Mouse (Mus musculus): ENCODE measurements at regions not wholly inside any gene's neighbourhood (a gene's known extent, or its start where the extent isn't known, plus 50 kb on each side); places are given as distances from the start of the nearest gene placed in this dataset.

DNA sequence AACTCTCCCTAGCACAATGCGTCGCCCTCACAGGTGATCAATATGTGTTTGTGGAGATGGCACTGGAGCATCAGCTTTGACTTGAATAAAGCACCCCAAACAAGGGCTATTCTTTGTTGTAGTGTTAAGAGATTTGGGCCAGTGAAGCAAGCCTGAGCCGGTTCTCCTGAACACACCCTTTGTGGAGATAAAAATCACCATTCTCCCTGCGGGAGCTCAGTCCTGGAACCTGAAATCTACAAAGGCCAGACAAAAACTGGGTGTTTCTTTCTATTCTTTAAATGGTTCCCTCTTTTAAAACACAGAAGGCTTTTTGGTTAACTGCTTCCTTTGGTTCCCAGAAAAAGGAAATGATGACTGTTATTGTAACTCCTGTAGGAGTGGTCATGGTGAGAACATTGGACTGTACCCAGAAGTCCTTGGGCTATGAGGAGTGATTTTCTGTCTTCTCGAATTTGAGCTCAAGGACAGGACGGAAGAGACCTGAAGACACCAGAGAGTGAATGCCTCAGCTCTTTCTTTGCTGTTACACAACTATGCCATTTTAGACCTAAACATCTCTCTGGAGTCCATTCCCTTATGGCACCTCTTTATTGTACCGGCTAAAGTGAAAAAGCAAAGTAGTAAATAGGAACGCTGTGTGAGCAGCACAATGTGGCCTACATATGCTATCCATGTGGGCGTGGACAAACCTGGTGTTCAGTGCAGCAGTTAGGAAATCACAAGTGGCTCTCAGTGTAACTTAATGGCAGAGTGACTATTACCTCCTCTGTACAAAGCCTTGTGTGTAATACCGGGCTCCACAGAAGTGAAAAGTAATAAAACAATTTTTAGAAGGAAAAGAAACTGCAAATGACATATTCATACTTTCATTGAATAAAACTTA is 149.9 kb upstream of the Veph1 start:
- ATAC-seq (ENCODE audit: poor library complexity, severe bottlenecking) = peak; percentile 45

DNA sequence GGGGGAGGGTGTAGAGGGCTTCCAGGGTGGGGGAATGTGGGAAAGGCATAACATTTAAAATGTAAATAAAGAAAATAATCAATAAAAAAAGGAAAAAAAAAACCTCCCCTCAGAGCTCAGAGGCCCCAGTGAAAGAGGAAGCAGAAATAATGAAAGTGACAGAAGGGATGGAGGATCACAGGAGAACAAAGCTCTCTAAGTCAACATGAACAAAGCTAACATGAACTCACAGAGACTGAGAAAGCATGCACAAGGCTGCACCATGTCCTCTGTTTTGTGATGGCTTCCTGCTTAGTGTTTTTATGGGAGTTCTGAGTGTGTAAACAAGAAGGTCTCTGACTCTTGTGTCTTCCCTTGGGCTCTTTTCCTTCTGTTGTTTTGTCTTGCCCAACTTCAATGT is 136.6 kb upstream of the Veph1 start:
- no peak for ATAC-seq (ENCODE audit: poor library complexity, severe bottlenecking)

GRCm38 (mm10) chr3:66430187-66430586 is 133.6 kb upstream of the Veph1 start:
- no peak for ATAC-seq (ENCODE audit: poor library complexity, severe bottlenecking)

GRCm38 (mm10) chr3:66422445-66423037 is 125.9 kb upstream of the Veph1 start:
- no peak for ATAC-seq (ENCODE audit: poor library complexity, severe bottlenecking)

GRCm38 (mm10) chr3:66410706-66411277 is 114.2 kb upstream of the Veph1 start:
- ATAC-seq (ENCODE audit: poor library complexity, severe bottlenecking) = peak; percentile 35; the same call in 1 of the 2 replicates

- no peak for ATAC-seq (ENCODE audit: poor library complexity, severe bottlenecking)
Observed at GRCm38 (mm10) chr3:66408791-66409190, 112.2 kb upstream of the Veph1 start.

DNA sequence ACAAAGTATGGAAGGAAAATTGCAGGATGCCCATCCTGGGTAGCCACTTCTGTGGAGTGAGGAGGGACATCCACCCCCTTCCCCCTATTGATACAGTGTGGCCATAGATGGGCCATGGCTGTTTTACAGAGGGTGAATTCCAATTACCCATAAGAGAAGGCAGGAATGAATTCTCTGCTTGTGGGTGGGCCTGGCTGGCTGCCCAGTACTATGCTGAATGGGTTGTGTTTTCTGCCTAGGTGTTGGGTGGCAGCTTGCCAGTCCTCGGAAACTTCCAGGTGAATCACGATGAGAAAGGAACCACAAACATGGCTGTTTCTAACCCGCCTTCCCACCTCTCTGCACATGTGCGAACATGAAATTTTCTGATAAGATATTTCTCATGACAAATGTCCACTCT is 109.0 kb upstream of the Veph1 start:
- ATAC-seq (ENCODE audit: poor library complexity, severe bottlenecking) = no peak

DNA sequence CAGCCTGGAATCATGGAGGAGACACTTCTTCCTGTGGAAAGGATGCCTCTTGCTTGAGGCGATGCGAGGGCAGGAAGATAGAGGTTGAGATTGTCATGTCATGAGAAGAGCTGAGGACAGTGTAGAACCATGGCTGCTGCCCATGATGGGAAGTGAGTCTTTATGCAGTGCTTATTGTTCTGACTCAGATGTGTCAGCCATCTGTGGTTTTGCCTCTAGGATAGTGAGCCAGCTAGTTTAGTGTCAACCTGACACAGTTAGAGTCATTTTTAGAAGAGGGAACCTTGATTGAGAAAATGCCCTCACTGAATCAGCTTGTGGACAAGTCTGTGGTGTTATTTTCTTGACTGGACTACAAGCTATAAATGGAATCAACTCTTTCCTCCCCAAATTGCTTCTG is 107.1 kb upstream of the Veph1 start:
- no peak for ATAC-seq (ENCODE audit: poor library complexity, severe bottlenecking)

DNA sequence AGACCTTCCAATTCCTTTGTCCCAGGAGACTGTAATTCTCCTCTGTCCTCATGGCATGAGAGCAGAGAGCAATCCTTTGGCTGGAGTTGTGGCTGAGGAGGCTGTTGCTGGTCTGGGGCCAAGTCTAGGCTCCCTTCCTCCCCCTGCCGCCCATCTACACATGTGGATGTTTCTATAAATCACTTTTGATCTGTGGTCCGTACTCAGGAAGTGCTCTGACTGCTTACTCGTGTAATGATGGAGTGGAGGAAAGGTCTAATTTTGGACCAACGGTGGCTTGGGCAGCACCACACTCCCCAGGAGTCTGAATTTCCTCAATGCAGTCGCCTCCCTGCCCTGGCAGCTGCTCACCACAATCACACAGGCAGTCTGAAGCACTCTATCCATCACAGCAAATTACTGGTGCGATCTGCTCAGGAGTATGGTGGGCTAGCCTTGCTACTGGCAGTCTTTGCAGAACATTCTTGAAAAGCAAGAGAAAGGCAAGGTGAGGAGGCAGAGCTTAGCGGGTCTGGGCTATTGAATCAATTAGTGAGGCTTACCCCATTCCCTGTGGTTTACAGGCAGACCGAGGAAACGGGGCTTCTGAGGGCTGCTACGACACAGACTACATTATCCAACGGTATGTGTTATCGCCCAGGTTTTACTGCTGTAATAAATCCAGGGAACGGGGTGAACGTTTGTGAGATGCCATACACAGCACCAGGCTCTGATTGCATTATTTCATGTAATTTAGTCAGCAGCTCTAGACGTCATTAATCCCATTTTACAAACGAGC is 104.3 kb upstream of the Veph1 start:
- ATAC-seq (ENCODE audit: poor library complexity, severe bottlenecking) = no peak

DNA sequence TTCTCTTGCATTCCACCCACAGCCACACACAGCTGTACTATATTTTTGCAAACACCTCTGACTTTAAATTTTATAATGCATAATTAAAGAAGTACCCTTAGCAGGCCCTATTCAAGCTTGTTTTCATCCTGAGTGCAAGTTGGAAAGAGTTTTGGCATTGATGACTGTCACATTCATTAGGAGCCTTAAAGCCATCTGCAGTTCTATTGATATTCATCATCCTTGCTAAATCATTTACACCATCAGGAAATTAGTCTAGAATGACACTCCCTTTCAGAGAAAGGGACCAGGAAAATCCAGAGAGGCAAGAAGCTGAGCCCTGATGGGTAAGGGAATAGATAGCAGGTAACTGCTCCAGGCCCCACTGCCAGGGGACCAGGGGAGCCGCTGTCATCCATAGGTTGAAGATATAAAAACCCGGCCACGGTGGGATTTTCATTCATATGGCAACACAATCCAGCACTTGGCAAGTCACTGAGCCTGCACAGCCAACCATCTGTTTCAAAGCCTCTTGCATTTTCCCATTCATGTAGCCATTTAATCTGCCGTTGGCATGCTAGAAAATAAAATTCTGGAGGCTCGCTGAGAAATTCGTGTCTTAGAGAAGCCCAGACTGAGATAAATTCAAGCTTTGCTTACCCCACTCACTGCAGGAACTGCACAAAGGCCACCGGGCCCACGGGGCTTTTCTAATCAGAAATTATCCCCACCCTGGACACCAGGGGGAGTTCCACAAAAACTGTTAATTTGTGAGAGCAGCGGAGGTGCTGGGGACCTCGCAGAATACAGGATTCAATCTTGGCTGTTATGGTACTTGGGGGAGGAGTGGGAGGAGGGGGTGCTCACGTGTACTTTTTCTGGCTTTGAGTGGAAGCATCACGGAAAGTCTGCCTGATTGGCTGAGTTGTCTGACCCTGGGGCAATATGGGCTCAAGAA is 101.8 kb upstream of the Veph1 start:
- ATAC-seq (ENCODE audit: poor library complexity, severe bottlenecking) = no peak

DNA sequence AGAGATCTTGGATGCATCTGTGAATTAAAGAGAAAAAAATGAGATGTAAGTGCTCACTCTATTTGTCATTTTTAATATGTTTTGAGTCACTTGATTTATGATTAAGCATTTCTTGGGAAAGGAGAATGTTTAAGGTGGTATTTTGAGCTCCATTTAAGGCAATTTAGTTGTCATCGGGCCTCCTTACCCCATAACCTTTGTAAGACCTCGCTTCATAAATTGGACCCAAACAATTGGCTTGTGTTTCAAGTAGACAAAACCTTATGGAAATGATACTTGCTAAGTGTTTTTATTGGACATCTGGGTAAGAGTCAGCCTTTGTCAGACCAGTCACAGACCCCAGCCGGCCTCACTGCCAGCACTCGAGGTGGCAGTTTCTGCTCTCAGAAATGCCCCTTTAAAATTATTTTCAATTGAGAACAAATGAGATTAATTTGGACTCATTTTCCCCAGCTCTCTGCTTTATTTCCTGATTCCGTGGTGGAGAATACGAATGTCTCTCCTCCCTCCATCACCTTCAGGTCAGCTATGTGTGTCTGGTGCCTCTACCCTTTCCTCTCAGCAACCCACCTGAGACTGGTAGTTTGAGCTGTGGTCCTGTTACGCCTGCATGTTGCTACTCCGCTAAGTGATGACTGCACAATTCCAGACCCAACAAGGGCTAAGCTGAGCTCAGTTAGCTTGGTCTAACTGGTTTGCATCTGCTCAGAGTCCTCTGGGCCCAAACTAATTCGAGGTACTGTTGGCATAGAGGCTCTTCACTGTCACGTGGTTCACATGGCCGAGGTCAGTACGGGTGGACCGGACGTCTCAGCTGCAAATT is 78.7 kb upstream of the Veph1 start:
- ATAC-seq (ENCODE audit: poor library complexity, severe bottlenecking) = no peak

DNA sequence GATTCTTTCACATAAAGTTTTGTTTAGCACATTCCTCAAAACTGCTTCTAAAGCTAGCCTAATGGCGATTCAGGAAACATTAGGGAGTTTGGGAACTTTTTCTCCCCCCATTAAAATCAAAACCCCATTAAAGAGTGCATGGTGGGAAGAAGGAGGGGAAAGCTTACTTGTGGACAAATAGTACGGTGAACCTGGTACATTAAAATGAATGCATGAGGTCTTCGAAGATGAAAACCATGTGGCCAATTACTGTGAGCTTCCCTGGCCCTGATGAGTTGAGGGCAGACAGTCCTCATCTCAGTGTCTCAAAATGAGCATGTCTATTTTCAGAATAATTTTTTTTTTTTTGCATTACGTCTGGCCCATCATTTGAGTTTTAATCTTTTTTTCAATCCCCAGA is 78.0 kb upstream of the Veph1 start:
- ATAC-seq (ENCODE audit: poor library complexity, severe bottlenecking) = no peak

- ATAC-seq (ENCODE audit: poor library complexity, severe bottlenecking) = no peak
Observed at GRCm38 (mm10) chr3:66373807-66374575, 77.4 kb upstream of the Veph1 start.
